10 mouse cellular contexts compared by ENCODE assay signal in the genomic region with DNA sequence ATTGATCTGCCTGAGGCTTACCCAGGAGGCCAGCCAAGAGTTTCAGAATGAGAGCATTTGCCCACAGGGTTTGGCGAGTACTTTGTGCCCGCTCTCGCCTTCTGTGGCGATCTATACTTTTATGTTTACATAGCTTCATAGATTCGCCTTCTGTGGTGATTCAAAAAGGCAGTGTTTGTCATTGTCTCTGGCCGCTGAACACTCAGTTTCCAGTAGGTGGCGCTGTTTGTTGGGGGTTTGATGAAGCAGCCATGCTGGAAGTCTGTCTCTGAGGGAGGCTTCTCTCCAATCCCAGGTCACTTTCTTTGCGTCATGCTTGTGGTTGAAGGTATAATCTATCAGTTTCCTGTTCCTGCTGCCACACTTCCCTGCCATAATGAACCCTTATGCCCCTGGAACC. TPM values are rescaled to one million over a fixed set of nuclear protein-coding genes. Genes with fewer than 3 reads are reported as not detected.
DNase-seq lines count a peak whose midpoint lies in the region; ATAC-seq and TF ChIP-seq lines count a peak whose summit lies in the region.
"Had no signal": no experiment of that assay in that cellular context is flagged by ENCODE, and none has a peak within 500 bp of the region (broad histone marks: within the 10 kb centered on the region; RNA-seq: fewer than 3 reads in every experiment).

No protein-coding gene starts in this region.

- TF ChIP-seq CTCF in MEL (IDR thresholded peaks at IDR 0.05 in 2 of 3, conservative IDR thresholded peaks at IDR 0.05 in 1 of 3; ENCODE audit: control insufficient read depth in 1 of 3, insufficient read depth in 1 of 3, low read depth in 2 of 3, low read length in 3 of 3, poor library complexity in 1 of 3, severe bottlenecking in 1 of 3): peak; percentile 32 to 56 (median 48); a peak in 5 of 6 replicates

- 25% methylated on average over 8 of the region's 8 CpGs for WGBS in kidney, embryonic 14.5 days
- 33% methylated on average over 8 of the region's 8 CpGs for WGBS in limb, embryonic 10.5 days

- no peak for TF ChIP-seq EP300 in MEL (IDR thresholded peaks at IDR 0.05; ENCODE audit: low read depth in 1 of 2, low read length in 2 of 2)

- no peaks in the 10 kb centered on the region for H3K27me3 ChIP-seq in kidney, embryonic 14.5 days (ENCODE audit: control insufficient read depth, insufficient read depth, low read length)
- no peaks in the 10 kb centered on the region for H3K27me3 ChIP-seq in MEL (ENCODE audit: control insufficient read depth in 1 of 2, insufficient read depth in 2 of 2, low read length in 2 of 2)
- H3K27me3 ChIP-seq in limb, embryonic 10.5 days (ENCODE audit: low read depth, poor library complexity, severe bottlenecking): no peaks in the 10 kb centered on the region

- intact Hi-C loops in heart, postnatal 14 days (cut with DNase I): loop anchor here (1.0 to 5.0 kb wide), 2 partner anchors 34 to 352 kb away; no protein-coding TSS in a partner anchor

- TF ChIP-seq RAD21 in MEL (IDR thresholded peaks at IDR 0.05; ENCODE audit: low read depth, low read length): peak; percentile 44

- no peaks in the 10 kb centered on the region for H3K4me1 ChIP-seq in kidney, embryonic 14.5 days (ENCODE audit: control insufficient read depth, insufficient read depth, low read length)
- no peaks in the 10 kb centered on the region for H3K4me1 ChIP-seq in MEL (ENCODE audit: control insufficient read depth in 1 of 2, insufficient read depth in 2 of 2, low read length in 2 of 2)
- H3K4me1 ChIP-seq in limb, embryonic 10.5 days: no peaks in the 10 kb centered on the region

- H3K9ac ChIP-seq in kidney, embryonic 14.5 days (ENCODE audit: low read depth, low read length): no peak overlapping the region
- no peak overlapping the region for H3K9ac ChIP-seq in MEL (ENCODE audit: control insufficient read depth, low read depth, low read length, poor library complexity, severe bottlenecking)

- no peaks in the 10 kb centered on the region for H3K79me2 ChIP-seq in MEL (ENCODE audit: control insufficient read depth, insufficient read depth, low read length, poor library complexity)

- no peak overlapping the region for H3K27ac ChIP-seq in kidney, embryonic 14.5 days (ENCODE audit: low read depth, low read length)
- H3K27ac ChIP-seq in MEL (ENCODE audit: control insufficient read depth, low read depth, low read length): no peak overlapping the region
- 0 out of 2 replicates have a peak overlapping the region, but pooled peaks have one; percentile 21 for H3K27ac ChIP-seq in limb, embryonic 10.5 days

- H3K4me3 ChIP-seq in kidney, embryonic 14.5 days (ENCODE audit: low read length): no peak overlapping the region
- no peak overlapping the region for H3K4me3 ChIP-seq in MEL (ENCODE audit: control insufficient read depth in 1 of 2, insufficient read depth in 1 of 2, low read depth in 2 of 2, low read length in 2 of 2)
- no peak overlapping the region for H3K4me3 ChIP-seq in limb, embryonic 10.5 days
- H3K4me3 ChIP-seq: erythroblast, embryonic 14.5 days; megakaryocyte, embryonic 14.5 days had no signal

- DNase-seq in kidney, adult 18-20 months: peak; percentile 61
- peak; percentile 41 for DNase-seq in MEL (ENCODE audit: low read depth, low spot score)
- peak; percentile 34 for DNase-seq in cerebellum, adult 8-10 months
- DNase-seq in heart, postnatal 14 days: peak; percentile 65 to 80
- peak; percentile 82 for DNase-seq in limb, embryonic 10.5 days (ENCODE audit: low spot score)
- peak; percentile 58 to 70 for DNase-seq in urinary bladder, postnatal 36 days (ENCODE audit: low spot score in 2 of 2)

- no peak for ATAC-seq in kidney, embryonic 14.5 days (ENCODE audit: low FRiP score, low TSS enrichment)
- peak; percentile 40; the same call in 1 of the 2 replicates for ATAC-seq in neutrophil, adult 5-6 weeks (ENCODE audit: extremely low read depth, insufficient number of reproducible peaks, low FRiP score, poor library complexity, severe bottlenecking)

- H3K9me3 ChIP-seq in kidney, embryonic 14.5 days (ENCODE audit: control insufficient read depth, low read length): no peaks in the 10 kb centered on the region
- no peaks in the 10 kb centered on the region for H3K9me3 ChIP-seq in MEL (replicated peaks; ENCODE audit: insufficient read depth, low read length)
- H3K9me3 ChIP-seq in limb, embryonic 10.5 days (replicated peaks): no peaks in the 10 kb centered on the region
- H3K9me3 ChIP-seq: megakaryocyte, embryonic 14.5 days had no signal

- no peak for TF ChIP-seq POLR2A in MEL (IDR thresholded peaks at IDR 0.05; ENCODE audit: control insufficient read depth in 1 of 2, insufficient read depth in 1 of 2, low read depth in 1 of 2, low read length in 2 of 2, poor library complexity in 1 of 2)

- H3K36me3 ChIP-seq in kidney, embryonic 14.5 days (ENCODE audit: control insufficient read depth, insufficient read depth, low read length): no peaks in the 10 kb centered on the region
- no peaks in the 10 kb centered on the region for H3K36me3 ChIP-seq in MEL (ENCODE audit: control insufficient read depth in 1 of 2, insufficient read depth in 2 of 2, low read length in 2 of 2)
- no peaks in the 10 kb centered on the region for H3K36me3 ChIP-seq in limb, embryonic 10.5 days

- no peak overlapping the region for H3K4me2 ChIP-seq in kidney, embryonic 14.5 days (replicated peaks; ENCODE audit: low read depth, low read length)

TF ChIP-seq in MEL, 35 proteins besides CTCF, POLR2A, EP300 and RAD21:
- TF ChIP-seq TAL1 (IDR thresholded peaks at IDR 0.05; ENCODE audit: low read length) (no peak), ZC3H11A (IDR thresholded peaks at IDR 0.05; ENCODE audit: low read depth, low read length) (0 out of 2 replicates have a peak, but pooled peaks have one; percentile 8), SMC3 (IDR thresholded peaks at IDR 0.05; ENCODE audit: low read depth, low read length) (peak; percentile 36)

RNA-seq across cellular contexts. Expression of gene Serpina12, which starts 22.0 kb away (rescaled TPM):
- polyA plus RNA-seq in kidney, embryonic 14.5 days (2014; fragmentation: Nextera tagmentation; extraction: Ambion mirVana): not detected in 2 replicates
- 0.04 TPM in 1 of 2 replicates, not detected in the other for total RNA-seq in MEL (2012; rRNA removed)
- polyA plus RNA-seq in MEL (2012; ENCODE audit: insufficient read depth in 1 of 2, insufficient read length in 2 of 2, low read depth in 1 of 2, low replicate concordance in 2 of 2, missing spikeins in 1 of 2): not detected
- not detected for total RNA-seq in heart, postnatal 14 days (2021)
- polyA plus RNA-seq in limb, embryonic 10.5 days (2016; fragmentation: Nextera tagmentation; extraction: Ambion mirVana): not detected in 2 replicates
- total RNA-seq in neutrophil, adult 5-6 weeks (2017): not detected in 2 replicates
- polyA plus RNA-seq: erythroblast, embryonic 14.5 days had no signal

RNA-seq across cellular contexts. Expression of gene Serpina5, which starts 34.7 kb away (rescaled TPM):
- not detected in 2 replicates for polyA plus RNA-seq in kidney, embryonic 14.5 days (2014; fragmentation: Nextera tagmentation; extraction: Ambion mirVana)
- total RNA-seq in MEL (2012; rRNA removed): not detected in 2 replicates
- polyA plus RNA-seq in MEL (2012; ENCODE audit: insufficient read depth in 1 of 2, insufficient read length in 2 of 2, low read depth in 1 of 2, low replicate concordance in 2 of 2, missing spikeins in 1 of 2): not detected
- not detected for total RNA-seq in heart, postnatal 14 days (2021)
- not detected in 2 replicates for polyA plus RNA-seq in limb, embryonic 10.5 days (2016; fragmentation: Nextera tagmentation; extraction: Ambion mirVana)
- total RNA-seq in neutrophil, adult 5-6 weeks (2017): not detected in 2 replicates
- polyA plus RNA-seq: erythroblast, embryonic 14.5 days had no signal

RNA-seq across cellular contexts. Expression of gene Serpina3a, which starts 46.3 kb away (rescaled TPM):
- not detected in 2 replicates for polyA plus RNA-seq in kidney, embryonic 14.5 days (2014; fragmentation: Nextera tagmentation; extraction: Ambion mirVana)
- total RNA-seq in MEL (2012; rRNA removed): not detected in 2 replicates
- not detected for polyA plus RNA-seq in MEL (2012; ENCODE audit: insufficient read depth in 1 of 2, insufficient read length in 2 of 2, low read depth in 1 of 2, low replicate concordance in 2 of 2, missing spikeins in 1 of 2)
- total RNA-seq in heart, postnatal 14 days (2021): not detected
- polyA plus RNA-seq in limb, embryonic 10.5 days (2016; fragmentation: Nextera tagmentation; extraction: Ambion mirVana): not detected in 2 replicates
- total RNA-seq in neutrophil, adult 5-6 weeks (2017): not detected in 2 replicates
- polyA plus RNA-seq: erythroblast, embryonic 14.5 days had no signal

RNA-seq across cellular contexts. Expression of gene Serpina9, which starts 52.7 kb away (rescaled TPM):
- polyA plus RNA-seq in kidney, embryonic 14.5 days (2014; fragmentation: Nextera tagmentation; extraction: Ambion mirVana): not detected in 2 replicates
- total RNA-seq in MEL (2012; rRNA removed): not detected in 2 replicates
- under 1 TPM in 1 of 2 experiments, not detected in 1; 0.06 TPM for polyA plus RNA-seq in MEL (2012; ENCODE audit: insufficient read depth in 1 of 2, insufficient read length in 2 of 2, low read depth in 1 of 2, low replicate concordance in 2 of 2, missing spikeins in 1 of 2)
- total RNA-seq in heart, postnatal 14 days (2021): under 1 TPM in 1 of 2 experiments, not detected in 1; 0.07 TPM
- not detected in 2 replicates for polyA plus RNA-seq in limb, embryonic 10.5 days (2016; fragmentation: Nextera tagmentation; extraction: Ambion mirVana)
- total RNA-seq in neutrophil, adult 5-6 weeks (2017): not detected in 2 replicates
- polyA plus RNA-seq: erythroblast, embryonic 14.5 days had no signal
